Comparison of ENCODE assay signal across 16 mouse cellular contexts in the genomic region with DNA sequence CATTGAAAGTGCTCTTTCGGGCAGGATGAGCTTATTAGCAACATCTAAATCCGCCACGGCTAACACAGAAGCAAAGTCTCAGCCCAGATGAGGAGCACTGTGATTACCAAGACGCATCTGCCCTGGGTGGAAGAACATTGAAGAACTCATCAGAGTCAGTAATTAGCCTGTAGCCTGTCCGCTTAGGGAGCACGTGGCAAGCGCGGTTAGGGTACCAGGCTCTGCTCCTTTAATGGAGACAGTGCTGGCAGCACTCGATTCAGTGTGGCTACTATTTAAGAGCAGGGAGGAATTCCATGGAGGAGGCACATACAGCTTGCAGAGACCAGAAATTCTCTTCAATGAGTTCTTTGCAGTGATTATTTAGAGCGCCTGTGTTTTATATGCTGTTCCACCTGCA.
A peak's percentile ranks its signal among the peaks of the same experiment; 100 is the strongest.
DNase-seq lines count a peak whose midpoint lies in the region; ATAC-seq and TF ChIP-seq lines count a peak whose summit lies in the region.
"Had no signal": no experiment of that assay in that cellular context is flagged by ENCODE, and none has a peak within 500 bp of the region (broad histone marks: within the 10 kb centered on the region; RNA-seq: fewer than 3 reads in every experiment).

No protein-coding gene starts in this region.

- H3K4me1 ChIP-seq in limb, embryonic 14.5 days (ENCODE audit: control insufficient read depth, insufficient read depth, low read length): peaks cover 12% of the 10 kb centered on the region
- H3K4me1 ChIP-seq in limb, embryonic 10.5 days: peaks cover 13% of the 10 kb centered on the region
- H3K4me1 ChIP-seq in forebrain, embryonic 10.5 days: peaks cover 51% of the 10 kb centered on the region
- H3K4me1 ChIP-seq in hindbrain, embryonic 15.5 days (replicated peaks): peaks cover 19% of the 10 kb centered on the region
- peaks cover 20% of the 10 kb centered on the region for H3K4me1 ChIP-seq in neural tube, embryonic 15.5 days
- H3K4me1 ChIP-seq in stomach, postnatal 0 days (replicated peaks; ENCODE audit: control insufficient read depth, insufficient read depth): 0 out of 2 replicates have a peak, but pooled peaks cover 2% of the 10 kb centered on the region

- no peak for ATAC-seq in limb, embryonic 14.5 days (ENCODE audit: low FRiP score, low read depth)
- ATAC-seq in hindbrain, embryonic 15.5 days (ENCODE audit: low FRiP score, low read depth): peak; percentile 50; the same call in 1 of the 2 replicates
- 0 out of 2 replicates have a peak, but pooled peaks have one; percentile 29 for ATAC-seq in neural tube, embryonic 15.5 days (ENCODE audit: low FRiP score)
- no peak for ATAC-seq in stomach, postnatal 0 days (ENCODE audit: low FRiP score, low TSS enrichment)
- ATAC-seq: CD4-positive, CD25-positive, alpha-beta regulatory T cell, adult 4 months; Patski had no signal

- H3K36me3 ChIP-seq in limb, embryonic 14.5 days (ENCODE audit: control insufficient read depth, insufficient read depth, low read length): no peaks in the 10 kb centered on the region
- H3K36me3 ChIP-seq in limb, embryonic 10.5 days: no peaks in the 10 kb centered on the region
- no peaks in the 10 kb centered on the region for H3K36me3 ChIP-seq in forebrain, embryonic 10.5 days (replicated peaks)
- no peaks in the 10 kb centered on the region for H3K36me3 ChIP-seq in hindbrain, embryonic 15.5 days
- H3K36me3 ChIP-seq in neural tube, embryonic 15.5 days: no peaks in the 10 kb centered on the region
- no peaks in the 10 kb centered on the region for H3K36me3 ChIP-seq in stomach, postnatal 0 days (ENCODE audit: control insufficient read depth, insufficient read depth, low read length)
- H3K36me3 ChIP-seq: liver, embryonic 13.5 days had no signal

- no peak overlapping the region for H3K4me2 ChIP-seq in limb, embryonic 14.5 days (replicated peaks; ENCODE audit: low read depth, low read length, severe bottlenecking)
- H3K4me2 ChIP-seq in hindbrain, embryonic 15.5 days: peak overlapping the region; percentile 26
- H3K4me2 ChIP-seq in neural tube, embryonic 15.5 days: peak overlapping the region; percentile 44
- H3K4me2 ChIP-seq in stomach, postnatal 0 days (replicated peaks; ENCODE audit: low read depth): no peak overlapping the region
- H3K4me2 ChIP-seq: liver, embryonic 13.5 days had no signal

- TF ChIP-seq CTCF in stomach, postnatal 0 days (IDR thresholded peaks at IDR 0.05; ENCODE audit: low read depth): no peak

- H3K9me3 ChIP-seq in limb, embryonic 14.5 days (ENCODE audit: control insufficient read depth, low read length): no peaks in the 10 kb centered on the region
- H3K9me3 ChIP-seq in limb, embryonic 10.5 days (replicated peaks): no peaks in the 10 kb centered on the region
- H3K9me3 ChIP-seq in forebrain, embryonic 10.5 days: no peaks in the 10 kb centered on the region
- no peaks in the 10 kb centered on the region for H3K9me3 ChIP-seq in hindbrain, embryonic 15.5 days
- H3K9me3 ChIP-seq in neural tube, embryonic 15.5 days (replicated peaks): no peaks in the 10 kb centered on the region
- no peaks in the 10 kb centered on the region for H3K9me3 ChIP-seq in stomach, postnatal 0 days (ENCODE audit: control insufficient read depth, low read length)
- H3K9me3 ChIP-seq: liver, embryonic 13.5 days had no signal

- 50% methylated on average over 10 of the region's 10 CpGs for WGBS in limb, embryonic 14.5 days
- 62% methylated on average over 10 of the region's 10 CpGs for WGBS in limb, embryonic 10.5 days
- 43% methylated on average over 10 of the region's 10 CpGs for WGBS in forebrain, embryonic 10.5 days
- WGBS in hindbrain, embryonic 15.5 days: 45% methylated on average over 10 of the region's 10 CpGs
- 29% methylated on average over 10 of the region's 10 CpGs for WGBS in neural tube, embryonic 15.5 days
- 84% methylated on average over 10 of the region's 10 CpGs for WGBS in stomach, postnatal 0 days

- no peak overlapping the region for H3K4me3 ChIP-seq in limb, embryonic 14.5 days (replicated peaks; ENCODE audit: low read length)
- no peak overlapping the region for H3K4me3 ChIP-seq in limb, embryonic 10.5 days
- no peak overlapping the region for H3K4me3 ChIP-seq in forebrain, embryonic 10.5 days
- no peak overlapping the region for H3K4me3 ChIP-seq in hindbrain, embryonic 15.5 days
- peak overlapping the region; percentile 8; the same call in 1 of the 2 replicates for H3K4me3 ChIP-seq in neural tube, embryonic 15.5 days (replicated peaks)
- no peak overlapping the region for H3K4me3 ChIP-seq in stomach, postnatal 0 days (ENCODE audit: low read depth, low read length)
- H3K4me3 ChIP-seq: liver, embryonic 13.5 days; myocyte had no signal

- no peak for TF ChIP-seq POLR2A in limb, embryonic 14.5 days (IDR thresholded peaks at IDR 0.05; ENCODE audit: borderline replicate concordance, extremely low read depth, insufficient read depth, insufficient read length)

- no peak overlapping the region for H3K9ac ChIP-seq in limb, embryonic 14.5 days (ENCODE audit: low read depth, low read length, severe bottlenecking)
- H3K9ac ChIP-seq in hindbrain, embryonic 15.5 days: no peak overlapping the region
- H3K9ac ChIP-seq in neural tube, embryonic 15.5 days (replicated peaks): no peak overlapping the region; the same call in 1 of the 2 replicates
- no peak overlapping the region for H3K9ac ChIP-seq in stomach, postnatal 0 days (ENCODE audit: low read length)
- H3K9ac ChIP-seq: liver, embryonic 13.5 days had no signal

- TF ChIP-seq EP300 in stomach, postnatal 0 days (optimal IDR thresholded peaks at IDR 0.05): no peak

- 0 out of 2 replicates have a peak overlapping the region, but pooled peaks have one; percentile 13 for H3K27ac ChIP-seq in limb, embryonic 14.5 days (replicated peaks; ENCODE audit: low read depth, low read length)
- no peak overlapping the region for H3K27ac ChIP-seq in limb, embryonic 10.5 days
- peak overlapping the region; percentile 30; the same call in 1 of the 2 replicates for H3K27ac ChIP-seq in forebrain, embryonic 10.5 days
- no peak overlapping the region for H3K27ac ChIP-seq in hindbrain, embryonic 15.5 days (replicated peaks)
- 0 out of 2 replicates have a peak overlapping the region, but pooled peaks have one; percentile 13 for H3K27ac ChIP-seq in neural tube, embryonic 15.5 days (replicated peaks)
- no peak overlapping the region for H3K27ac ChIP-seq in stomach, postnatal 0 days (replicated peaks)
- H3K27ac ChIP-seq: liver, embryonic 13.5 days had no signal

- no peaks in the 10 kb centered on the region for H3K27me3 ChIP-seq in limb, embryonic 14.5 days (ENCODE audit: control insufficient read depth, insufficient read depth, low read length)
- H3K27me3 ChIP-seq in limb, embryonic 10.5 days (ENCODE audit: low read depth, poor library complexity, severe bottlenecking): no peaks in the 10 kb centered on the region
- no peaks in the 10 kb centered on the region for H3K27me3 ChIP-seq in forebrain, embryonic 10.5 days (ENCODE audit: poor library complexity, severe bottlenecking)
- H3K27me3 ChIP-seq in hindbrain, embryonic 15.5 days: no peaks in the 10 kb centered on the region
- H3K27me3 ChIP-seq in neural tube, embryonic 15.5 days (replicated peaks): no peaks in the 10 kb centered on the region
- no peaks in the 10 kb centered on the region for H3K27me3 ChIP-seq in stomach, postnatal 0 days (ENCODE audit: control insufficient read depth, insufficient read depth, low read length)
- H3K27me3 ChIP-seq: liver, embryonic 13.5 days; Patski had no signal

- DNase-seq in limb, embryonic 14.5 days (ENCODE audit: low spot score): no peak
- DNase-seq in limb, embryonic 10.5 days (ENCODE audit: low spot score): no peak
- no peak for DNase-seq in forebrain, embryonic 10.5 days (ENCODE audit: extremely low spot score, low spot score)
- no peak for DNase-seq in gastrocnemius, adult 18-20 months (ENCODE audit: low spot score)
- DNase-seq in testis, postnatal 10 days (ENCODE audit: low spot score): no peak
- DNase-seq in stomach, postnatal 0 days (ENCODE audit: low spot score): no peak
- DNase-seq: adrenal gland, adult 2 months; cerebellum, adult 11 months; kidney, postnatal 36 days; liver, embryonic 13.5 days; lung, postnatal 36 days had no signal

Comparison
In these comparisons a context has a peak if more than half of its experiments do, and no peak if none do; other contexts are left out.
1. H3K27ac ChIP-seq: peak in limb, embryonic 14.5 days (single experiment), forebrain, embryonic 10.5 days (single experiment) and neural tube, embryonic 15.5 days (single experiment); none in limb, embryonic 10.5 days (single experiment), hindbrain, embryonic 15.5 days (single experiment) and stomach, postnatal 0 days (single experiment).
2. ATAC-seq: peak in hindbrain, embryonic 15.5 days (single experiment) and neural tube, embryonic 15.5 days (single experiment); none in limb, embryonic 14.5 days (single experiment) and stomach, postnatal 0 days (single experiment).
3. H3K4me2 ChIP-seq: peak in hindbrain, embryonic 15.5 days (single experiment) and neural tube, embryonic 15.5 days (single experiment); none in limb, embryonic 14.5 days (single experiment) and stomach, postnatal 0 days (single experiment).